Mouse (Mus musculus): ENCODE measurements around the gene Tbc1d7.

GRCm38 (mm10) chr13:43157370-43157769 is 13.9 kb downstream of the Tbc1d7 start:
- TF ChIP-seq CTCF (IDR thresholded peaks at IDR 0.05; ENCODE audit: insufficient read depth, low read depth, low read length) (no peak), POLR2A (IDR thresholded peaks at IDR 0.05; ENCODE audit: insufficient read depth, low read depth, low read length) (no peak)

Data from olfactory bulb, adult 2 months (tissue).